Mouse (Mus musculus) heart, postnatal 25 days (tissue): ENCODE measurements around the gene Shroom1. TPM values are rescaled to one million over a fixed set of nuclear protein-coding genes. Genes with fewer than 3 reads are reported as not detected.

Experiments
- DNase-seq: peaks from one replicate; pipeline ENCODE4 v3.0.0; 2022; ENCODE audit warnings: low spot score
- intact Hi-C: fragments of 180-260 bp; cut with DNase I; formaldehyde crosslinking; loops from one replicate; pipeline ENCODE4 v1.15.1; 2025
- microRNA-seq: library from miRNA; unstranded; fragments of <30 nt; microRNA quantifications from one replicate; pipeline ENCODE4 v1.2.0, GENCODE M21; 2022
- total RNA-seq, 2 experiments: library from RNA; stranded (reverse); gene quantifications; 2 replicates each; pipeline ENCODE4 v1.2.3; 2021

Gene Shroom1
- total RNA-seq, 2 experiments from 2014 or later: 0.49 to 0.59 TPM

GRCm38 (mm10) chr11:53505026-53505663 lies 48.1 kb downstream of the Shroom1 start:
- DNase-seq: no peak
- intact Hi-C loops: no loop called here

- intact Hi-C loops: no loop called here
- DNase-seq: peak; percentile 33
Measured at GRCm38 (mm10) chr11:53507098-53507805, 50.2 kb downstream of the Shroom1 start.

- peak; percentile 82 for DNase-seq
- intact Hi-C loops: no loop called here
Measured at GRCm38 (mm10) chr11:53508152-53508551, 51.1 kb downstream of the Shroom1 start.

GRCm38 (mm10) chr11:53508591-53508990 lies 51.6 kb downstream of the Shroom1 start:
- intact Hi-C loops: no loop called here
- DNase-seq: peak; percentile 27

GRCm38 (mm10) chr11:53510351-53510750 lies 53.3 kb downstream of the Shroom1 start:
- intact Hi-C loops: loop anchor here (5.0 kb wide), 1 partner anchor 38 kb away; the partner anchor contains the start of gene Gm9837
- no peak for DNase-seq

- DNase-seq: no peak
- intact Hi-C loops: no loop called here
Measured at GRCm38 (mm10) chr11:53516775-53517627, 60.0 kb downstream of the Shroom1 start.

Small RNA genes within 50 kb of the gene (microRNA-seq; reads per million reads assigned to microRNA genes)
- not detected for gene Mir6920

Other genes starting within 250 kb of the Shroom1 start
- 100 to 1,000 TPM; 124 to 135 TPM for gene Hspa4, start 156.7 kb upstream of the Shroom1 start, total RNA-seq
- 1 to 10 TPM; 6.1 to 7.9 TPM for gene Zcchc10, start 132.5 kb upstream of the Shroom1 start, total RNA-seq
- 10 to 100 TPM; 84.5 to 91.1 TPM for gene Aff4, start 106.4 kb upstream of the Shroom1 start, total RNA-seq
- not detected for gene Leap2, start 34.0 kb upstream of the Shroom1 start, total RNA-seq
- gene Uqcrq, start 26.4 kb upstream of the Shroom1 start, total RNA-seq: 1,000 to 10,000 TPM; 2,761 to 2,992 TPM
- under 1 TPM; 0.22 to 0.68 TPM for gene Gdf9, start 26.2 kb upstream of the Shroom1 start, total RNA-seq
- gene Gm10447, start 95 bp upstream of the Shroom1 start, total RNA-seq: not detected
- gene Gm9837, start 13.3 kb downstream of the Shroom1 start, total RNA-seq: not detected
- not detected for gene Gm9945, start 23.0 kb downstream of the Shroom1 start, total RNA-seq
- gene Sowaha, start 23.1 kb downstream of the Shroom1 start, total RNA-seq: under 1 TPM; 0.08 to 0.17 TPM
- gene Sept8, start 62.1 kb downstream of the Shroom1 start, total RNA-seq: 10 to 100 TPM; 32.0 to 37.0 TPM
- 1 to 10 TPM; 7.6 to 9.6 TPM for gene Kif3a, start 110.2 kb downstream of the Shroom1 start, total RNA-seq
- not detected for gene Il4, start 161.5 kb downstream of the Shroom1 start, total RNA-seq
- not detected for gene Il13, start 177.5 kb downstream of the Shroom1 start, total RNA-seq